Mouse (Mus musculus) hindbrain, embryonic 16.5 days (tissue): Measurements from ENCODE around the gene Cdiptos. TPM values are rescaled to one million over a fixed set of nuclear protein-coding genes. Genes with fewer than 3 reads are reported as not detected.

ENCODE experiments used
- ATAC-seq: fragments of 200-750 bp; cut with Nextera tagmentation; 2 replicates; pipeline ENCODE4 v1.8.0; 2017; ENCODE audit warnings: moderate TSS enrichment, moderate library complexity
- H3K27ac ChIP-seq: fragments of 300-500 bp; sonication (generic); 2 replicates; pipeline ENCODE4 v1.5.1; 2014; ENCODE audit warnings: low read depth, mild to moderate bottlenecking, control low read depth, low read length, moderate library complexity
- H3K27me3 ChIP-seq: fragments of 300-500 bp; sonication (generic); replicated peaks from 2 replicates; pipeline ENCODE4 v1.6.1; 2014; ENCODE audit warnings: low read length; ENCODE audit not compliant: control insufficient read depth, insufficient read depth
- H3K36me3 ChIP-seq: fragments of 300-500 bp; sonication (generic); 2 replicates; pipeline ENCODE4 v1.6.1; 2014; ENCODE audit warnings: mild to moderate bottlenecking, low read length, moderate library complexity, mixed read lengths; ENCODE audit not compliant: control insufficient read depth, insufficient read depth
- H3K4me1 ChIP-seq: fragments of 300-500 bp; sonication (generic); 2 replicates; pipeline ENCODE4 v1.6.1; 2014; ENCODE audit warnings: low read depth, low read length; ENCODE audit not compliant: control insufficient read depth, insufficient read depth
- H3K4me2 ChIP-seq: fragments of 300-500 bp; sonication (generic); 2 replicates; pipeline ENCODE4 v1.6.1; 2014; ENCODE audit warnings: mild to moderate bottlenecking, low read length, control low read depth, moderate library complexity
- H3K4me3 ChIP-seq: fragments of 300-500 bp; sonication (generic); 2 replicates; pipeline ENCODE4 v1.5.1; 2014; ENCODE audit warnings: mild to moderate bottlenecking, low read length, control low read depth, moderate library complexity
- H3K9ac ChIP-seq: fragments of 300-500 bp; sonication (generic); 2 replicates; pipeline ENCODE4 v1.6.1; 2014; ENCODE audit warnings: low read depth, mild to moderate bottlenecking, control low read depth, low read length, moderate library complexity
- H3K9me3 ChIP-seq: fragments of 300-500 bp; sonication (generic); 2 replicates; pipeline ENCODE4 v1.6.1; 2014; ENCODE audit warnings: mild to moderate bottlenecking, low read length, moderate library complexity; ENCODE audit not compliant: control insufficient read depth
- WGBS: fragments of 180-500 bp; shearing (Covaris S2); extraction: QIAGEN DNeasy Blood & Tissue Kit; methylation state at CpG from one replicate; pipeline ENCODE4 v1.1.7; 2014; 5-methylcytosine and 5-hydroxymethylcytosine counted together
- polyA plus RNA-seq: library from polyadenylated mRNA; unstranded; fragments of >200 nt; fragmentation: Nextera tagmentation; extraction: Ambion mirVana; gene quantifications from 2 replicates; pipeline ENCODE4 v1.2.1, GENCODE M21; 2015

The Cdiptos gene
- polyA plus RNA-seq, 1 experiment from 2014 or later: 1.2 TPM

- Histone ChIP-seq H3K4me1 (peaks cover 46% of the 10 kb centered on the region), H3K4me3 (peak overlapping the region; percentile 64), H3K36me3 (no peaks in the 10 kb centered on the region; the same call in 1 of the 2 replicates), H3K9me3 (no peaks in the 10 kb centered on the region), H3K27ac (peak overlapping the region; percentile 96), H3K27me3 (no peaks in the 10 kb centered on the region), H3K9ac (peak overlapping the region; percentile 87), H3K4me2 (peak overlapping the region; percentile 83)
- peak; percentile 12 for ATAC-seq
- WGBS: 0% methylated on average over 10 of the region's 10 CpGs
These were observed 40.2 kb upstream of the Cdiptos start for GRCm38 (mm10) chr7:127016081-127016480.

DNA sequence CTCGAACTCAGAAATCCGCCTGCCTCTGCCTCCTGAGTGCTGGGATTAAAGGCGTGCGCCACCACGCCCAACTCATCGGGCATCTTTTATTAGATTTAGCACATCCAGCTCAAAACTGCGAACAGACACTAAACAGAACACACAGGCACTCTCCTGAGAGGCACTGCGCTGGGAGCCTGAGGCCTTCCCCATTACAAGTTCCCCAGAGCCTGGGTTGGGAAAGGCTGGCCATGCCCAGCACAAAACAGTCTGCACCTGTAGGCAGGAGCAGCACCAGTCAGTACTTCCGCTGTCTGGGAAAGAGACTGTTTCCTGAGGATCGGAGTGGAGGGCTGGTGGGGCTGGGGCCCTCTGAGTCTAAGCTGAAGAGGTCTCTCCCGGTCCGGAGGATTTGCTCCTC is 39.1 kb upstream of the Cdiptos start:
- Histone ChIP-seq H3K9me3 (no peaks in the 10 kb centered on the region), H3K4me3 (no peak overlapping the region), H3K4me2 (no peak overlapping the region), H3K4me1 (peaks cover 40% of the 10 kb centered on the region), H3K36me3 (no peaks in the 10 kb centered on the region; the same call in 1 of the 2 replicates), H3K9ac (no peak overlapping the region), H3K27me3 (no peaks in the 10 kb centered on the region), H3K27ac (no peak overlapping the region)
- 93% methylated on average over 12 of the region's 12 CpGs for WGBS
- no peak for ATAC-seq

- no peaks in the 10 kb centered on the region for H3K9me3 ChIP-seq
- peaks cover 34% of the 10 kb centered on the region for H3K4me1 ChIP-seq
- H3K27me3 ChIP-seq: no peaks in the 10 kb centered on the region
- peak within 1 kb of the TSS; percentile 38 for H3K4me2 ChIP-seq
- no peaks in the 10 kb centered on the region; the same call in 1 of the 2 replicates for H3K36me3 ChIP-seq
- ATAC-seq: no peak
- peak within 1 kb of the TSS; percentile 29 for H3K4me3 ChIP-seq
- peak within 1 kb of the TSS; percentile 0; the same call in 1 of the 2 replicates for H3K9ac ChIP-seq
- 74% methylated on average over 11 of the region's 11 CpGs for WGBS
- no peak within 1 kb of the TSS for H3K27ac ChIP-seq
These were observed 38.4 kb upstream of the Cdiptos start, which contains the start of gene Mvp for GRCm38 (mm10) chr7:127014320-127014719. TSS of gene Mvp (minus strand) at chr7:127014621.

DNA sequence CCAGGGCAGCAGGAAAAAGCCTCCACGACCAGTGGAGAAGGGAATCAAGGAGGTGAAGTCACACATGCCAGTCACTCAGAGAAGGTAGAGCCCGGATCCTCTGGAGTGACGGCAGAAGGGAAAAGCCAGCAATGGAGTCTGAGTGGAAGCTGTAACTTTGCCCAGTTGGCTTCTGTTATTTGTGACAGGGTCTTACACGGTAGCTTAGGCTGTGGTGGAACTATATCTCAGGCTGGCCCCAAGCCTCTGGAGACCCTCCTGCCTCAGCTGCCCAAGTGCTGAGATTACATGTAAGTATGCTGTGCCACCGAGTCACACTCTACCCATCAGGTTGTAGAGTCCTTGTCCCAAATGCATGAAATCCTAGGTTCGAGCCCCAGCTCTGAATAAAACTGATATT is 37.5 kb upstream of the Cdiptos start:
- Histone ChIP-seq H3K27ac (no peak overlapping the region), H3K36me3 (no peaks in the 10 kb centered on the region; the same call in 1 of the 2 replicates), H3K9me3 (no peaks in the 10 kb centered on the region), H3K4me3 (no peak overlapping the region), H3K4me2 (no peak overlapping the region), H3K4me1 (peaks cover 25% of the 10 kb centered on the region), H3K9ac (no peak overlapping the region), H3K27me3 (no peaks in the 10 kb centered on the region)
- ATAC-seq: no peak
- 96% methylated on average over 6 of the region's 6 CpGs for WGBS

DNA sequence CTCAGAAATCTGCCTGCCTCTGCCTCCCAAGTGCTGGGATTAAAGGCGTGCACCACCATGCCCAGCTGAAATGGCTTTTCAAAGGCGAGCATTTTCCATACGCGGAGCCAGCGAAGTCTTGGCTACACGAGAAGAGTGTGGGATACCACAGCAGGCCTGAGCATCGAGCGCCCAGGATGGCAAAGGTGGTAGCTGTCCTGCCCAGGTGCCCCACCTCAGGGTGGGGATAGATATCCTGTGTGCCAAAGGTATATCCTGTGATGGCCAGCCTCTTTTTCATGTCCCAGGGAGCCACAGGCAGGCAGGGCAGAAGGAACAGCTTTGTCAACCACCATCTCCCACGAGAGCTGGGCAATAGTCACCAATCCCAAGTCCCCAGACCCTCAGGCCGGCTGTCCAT is 36.9 kb upstream of the Cdiptos start:
- H3K4me1 ChIP-seq: peaks cover 19% of the 10 kb centered on the region
- H3K4me3 ChIP-seq: no peak overlapping the region
- no peak overlapping the region for H3K9ac ChIP-seq
- H3K36me3 ChIP-seq: no peaks in the 10 kb centered on the region; the same call in 1 of the 2 replicates
- no peaks in the 10 kb centered on the region for H3K9me3 ChIP-seq
- WGBS: 95% methylated on average over 10 of the region's 10 CpGs
- no peak overlapping the region for H3K27ac ChIP-seq
- no peak overlapping the region for H3K4me2 ChIP-seq
- no peaks in the 10 kb centered on the region for H3K27me3 ChIP-seq
- no peak for ATAC-seq

- H3K27ac ChIP-seq: no peak overlapping the region
- H3K4me1 ChIP-seq: peaks cover 16% of the 10 kb centered on the region
- H3K9ac ChIP-seq: no peak overlapping the region
- no peak for ATAC-seq
- H3K4me2 ChIP-seq: no peak overlapping the region
- no peaks in the 10 kb centered on the region; the same call in 1 of the 2 replicates for H3K36me3 ChIP-seq
- no peak overlapping the region for H3K4me3 ChIP-seq
- H3K9me3 ChIP-seq: no peaks in the 10 kb centered on the region
- no peaks in the 10 kb centered on the region for H3K27me3 ChIP-seq
- WGBS: 92% methylated on average over 6 of the region's 6 CpGs
These were observed 36.5 kb upstream of the Cdiptos start for GRCm38 (mm10) chr7:127012374-127012773.

DNA sequence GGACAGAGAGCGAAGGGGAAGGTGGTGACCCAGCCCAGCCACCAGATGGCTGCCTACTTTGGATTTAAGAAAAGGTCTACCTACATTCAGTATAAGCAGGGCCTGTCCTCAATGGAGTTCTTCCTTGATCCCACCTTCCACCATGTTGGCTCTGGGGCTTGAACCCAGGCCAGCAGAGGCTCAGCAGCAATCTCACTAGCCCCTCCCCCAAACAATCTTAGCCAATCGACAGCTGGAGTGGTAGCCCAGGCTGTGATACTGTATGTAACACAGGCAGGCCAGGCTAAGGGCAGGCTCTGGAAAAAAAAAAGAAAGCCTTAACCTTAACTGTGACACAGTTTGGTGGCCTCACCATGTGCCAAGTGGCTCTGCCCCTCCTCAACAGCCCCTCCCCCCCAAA is 35.8 kb upstream of the Cdiptos start:
- H3K9ac ChIP-seq: no peak overlapping the region
- no peak overlapping the region for H3K4me2 ChIP-seq
- no peaks in the 10 kb centered on the region for H3K9me3 ChIP-seq
- no peaks in the 10 kb centered on the region; the same call in 1 of the 2 replicates for H3K36me3 ChIP-seq
- peaks cover 16% of the 10 kb centered on the region for H3K4me1 ChIP-seq
- H3K27me3 ChIP-seq: no peaks in the 10 kb centered on the region
- H3K27ac ChIP-seq: no peak overlapping the region
- 82% methylated on average over 2 of the region's 2 CpGs for WGBS
- no peak for ATAC-seq
- H3K4me3 ChIP-seq: no peak overlapping the region

DNA sequence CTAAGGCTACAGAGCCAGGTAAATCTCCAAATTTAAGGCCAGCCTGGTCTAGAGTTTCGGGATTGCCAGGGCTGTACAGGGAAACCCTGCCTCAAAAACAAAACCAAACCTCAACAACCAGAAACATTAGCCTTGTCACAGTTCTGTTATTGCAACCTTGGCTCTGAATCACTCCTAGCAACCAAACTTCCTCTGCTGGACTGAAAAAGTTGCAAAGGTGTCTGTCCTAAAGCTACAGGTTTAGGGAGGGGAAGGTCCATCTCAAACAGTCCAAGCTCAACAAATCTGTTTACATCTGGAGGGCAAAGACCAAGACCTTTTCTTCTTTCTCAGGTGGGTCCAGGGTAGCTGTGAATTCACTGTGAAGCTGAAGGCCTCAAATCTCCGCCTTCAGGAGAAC is 35.2 kb upstream of the Cdiptos start:
- Histone ChIP-seq H3K27me3 (no peaks in the 10 kb centered on the region), H3K36me3 (no peaks in the 10 kb centered on the region; the same call in 1 of the 2 replicates), H3K9ac (no peak overlapping the region), H3K9me3 (no peaks in the 10 kb centered on the region), H3K4me2 (no peak overlapping the region), H3K27ac (no peak overlapping the region), H3K4me1 (peaks cover 15% of the 10 kb centered on the region), H3K4me3 (no peak overlapping the region)
- 95% methylated on average over 2 of the region's 2 CpGs for WGBS
- ATAC-seq: no peak

GRCm38 (mm10) chr7:127009307-127010085 is 33.6 kb upstream of the Cdiptos start:
- Histone ChIP-seq H3K36me3 (no peaks in the 10 kb centered on the region), H3K4me2 (no peak overlapping the region), H3K27ac (peak overlapping the region; percentile 54; the same call in 1 of the 2 replicates), H3K27me3 (no peaks in the 10 kb centered on the region), H3K9ac (no peak overlapping the region), H3K9me3 (no peaks in the 10 kb centered on the region), H3K4me3 (no peak overlapping the region), H3K4me1 (peaks cover 6% of the 10 kb centered on the region)
- ATAC-seq: no peak
- WGBS: 81% methylated on average over 17 of the region's 17 CpGs
